Mouse (Mus musculus): ENCODE results near the gene Phf20.

GRCm38 (mm10) chr2:156241662-156242061, 45.4 kb downstream of the Phf20 start:
- TF ChIP-seq CTCF (IDR thresholded peaks at IDR 0.05) (no peak), EP300 (IDR thresholded peaks at IDR 0.05) (no peak)

All from lung, postnatal 0 days (tissue).